8 mouse cellular contexts compared by ENCODE assay signal in the genomic region with DNA sequence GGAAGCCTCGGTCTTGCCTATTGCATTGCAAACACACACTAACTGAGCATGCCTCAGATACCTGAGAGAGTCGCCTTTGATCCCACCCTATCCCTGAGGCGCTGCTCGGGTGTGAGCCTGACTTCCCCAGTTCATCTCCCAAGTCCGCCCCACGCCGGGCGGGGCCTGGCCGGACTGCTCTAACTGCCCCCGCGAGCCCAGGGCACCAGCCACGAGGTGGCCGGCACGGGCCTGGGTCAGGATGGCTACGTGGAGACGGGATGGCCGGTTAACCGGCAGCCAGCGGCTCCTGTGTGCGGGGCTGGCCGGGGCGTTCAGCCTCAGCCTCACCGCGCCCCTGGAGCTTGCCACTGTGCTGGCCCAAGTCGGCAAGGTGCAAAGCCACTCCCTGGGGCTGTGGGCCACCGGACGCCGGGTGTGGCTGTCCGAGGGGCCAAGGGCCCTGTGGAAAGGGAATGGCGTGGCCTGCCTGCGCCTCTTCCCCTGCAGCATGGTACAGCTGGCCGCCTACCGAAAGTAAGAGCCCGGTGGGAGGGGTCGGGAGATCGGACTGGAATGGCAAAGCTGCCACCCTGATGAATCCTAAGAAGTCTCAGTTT. TPM values are rescaled to one million over a fixed set of nuclear protein-coding genes. Genes with fewer than 3 reads are reported as not detected.
DNase-seq lines count a peak whose midpoint lies in the region; ATAC-seq lines count a peak whose summit lies in the region.

Gene Slc25a43, plus strand, starts transcription at position 157 of the 599 bp plus-strand sequence.

- peak; percentile 44 for ATAC-seq in lung, embryonic 15.5 days (ENCODE audit: borderline replicate concordance, extremely low read depth, low FRiP score, low TSS enrichment)

- H3K4me3 ChIP-seq in lung, embryonic 15.5 days = peak within 1 kb of the TSS; percentile 44

- 24% methylated on average over 36 of the region's 36 CpGs for WGBS in lung, embryonic 15.5 days

- H3K27me3 ChIP-seq in lung, embryonic 15.5 days = no peaks in the 10 kb centered on the region

- no peaks in the 10 kb centered on the region for H3K9me3 ChIP-seq in lung, embryonic 15.5 days

- no peak within 1 kb of the TSS for H3K27ac ChIP-seq in lung, embryonic 15.5 days

- peak; percentile 8 to 16 for DNase-seq in cerebellum, postnatal 14 days
- no peak for DNase-seq in cerebellum, adult 9-10 months
- peak; percentile 63 for DNase-seq in adrenal gland, postnatal 14 days
- peak; percentile 10 for DNase-seq in gastrocnemius, postnatal 25 days
- DNase-seq in kidney, adult 18-20 months = peak; percentile 34
- peak; percentile 17 for DNase-seq in retina, postnatal 1 day
- no peak for DNase-seq in layer of hippocampus, postnatal 14 days (ENCODE audit: low spot score in 2 of 2)

- H3K4me2 ChIP-seq in lung, embryonic 15.5 days = peak within 1 kb of the TSS; percentile 80

- peak within 1 kb of the TSS; percentile 50 for H3K9ac ChIP-seq in lung, embryonic 15.5 days

- no peaks in the 10 kb centered on the region for H3K36me3 ChIP-seq in lung, embryonic 15.5 days

- H3K4me1 ChIP-seq in lung, embryonic 15.5 days = 0 out of 2 replicates have a peak, but pooled peaks cover 7% of the 10 kb centered on the region

RNA-seq across cellular contexts. Expression of gene Slc25a43, which starts in this region (rescaled TPM):
- 1.6 and 2.1 TPM in 2 replicates for total RNA-seq in adrenal gland, postnatal 14 days (2021)
- under 1 TPM in 1 of 2 experiments, not detected in 1; 0.32 TPM for total RNA-seq in gastrocnemius, postnatal 25 days (2021)
- 1.7 and 2.2 TPM in 2 replicates for polyA plus RNA-seq in lung, embryonic 15.5 days (2015; fragmentation: Nextera tagmentation; extraction: Ambion mirVana)
- total RNA-seq in layer of hippocampus, postnatal 14 days (2021) = under 1 TPM in 1 of 2 experiments, not detected in 1; 0.30 TPM

Comparison
In these comparisons a context has a peak if more than half of its experiments do, and no peak if none do; other contexts are left out.
1. DNase-seq: peak in cerebellum, postnatal 14 days (2 of 2), adrenal gland, postnatal 14 days (single experiment), kidney, adult 18-20 months (single experiment) and retina, postnatal 1 day (single experiment); none in cerebellum, adult 9-10 months (single experiment) and layer of hippocampus, postnatal 14 days (0 of 2).
2. Peak in DNase-seq in gastrocnemius, postnatal 25 days; RNA of the gene not detected or under 1 TPM.